Mouse (Mus musculus): ENCODE data around the gene Tmc3. TPM values are rescaled to one million over a fixed set of nuclear protein-coding genes. Genes with fewer than 3 reads are reported as not detected.

The Tmc3 gene
- total RNA-seq, 2 experiments from 2014 or later = 0.18 to 0.55 TPM

DNA sequence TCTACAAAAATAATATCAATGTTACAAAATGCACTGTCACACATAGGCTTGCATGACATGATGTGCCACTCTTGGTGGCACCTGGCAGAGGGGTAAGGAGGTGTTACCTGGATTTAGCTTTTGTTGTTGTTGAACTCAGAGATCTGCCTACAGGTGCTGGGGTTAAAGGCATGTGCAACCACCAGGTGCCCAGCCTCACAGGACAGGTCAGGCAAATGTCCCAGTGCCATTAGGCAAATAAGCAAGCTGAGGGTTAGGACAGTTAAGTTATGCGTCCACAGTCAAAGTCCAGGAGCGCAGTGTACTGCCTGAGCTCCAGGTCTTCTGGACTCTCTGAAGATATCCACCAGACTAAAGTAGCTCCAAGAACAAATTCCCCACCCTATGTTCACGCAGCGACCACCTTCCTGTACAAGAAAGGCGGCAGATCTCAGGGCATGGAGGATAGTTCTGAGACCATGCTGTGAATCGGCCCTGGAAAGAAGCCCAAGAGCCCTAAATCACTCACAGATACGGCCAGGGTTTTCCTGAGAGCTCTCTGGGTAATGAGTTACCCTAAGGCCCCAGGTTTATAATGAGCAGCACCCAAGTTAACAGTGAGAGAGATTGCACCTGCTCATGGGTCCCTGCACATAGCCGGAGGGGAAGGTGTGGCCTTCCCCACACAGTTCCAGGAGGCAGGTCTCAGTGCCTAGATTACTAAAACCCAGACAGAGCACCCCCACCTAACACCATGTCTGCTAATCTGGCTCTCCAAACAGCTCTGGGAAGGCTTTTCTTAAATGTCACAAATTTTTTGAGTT is 53.3 kb downstream of the Tmc3 start:
- no peak for DNase-seq (ENCODE audit: low spot score in 2 of 2)

DNA sequence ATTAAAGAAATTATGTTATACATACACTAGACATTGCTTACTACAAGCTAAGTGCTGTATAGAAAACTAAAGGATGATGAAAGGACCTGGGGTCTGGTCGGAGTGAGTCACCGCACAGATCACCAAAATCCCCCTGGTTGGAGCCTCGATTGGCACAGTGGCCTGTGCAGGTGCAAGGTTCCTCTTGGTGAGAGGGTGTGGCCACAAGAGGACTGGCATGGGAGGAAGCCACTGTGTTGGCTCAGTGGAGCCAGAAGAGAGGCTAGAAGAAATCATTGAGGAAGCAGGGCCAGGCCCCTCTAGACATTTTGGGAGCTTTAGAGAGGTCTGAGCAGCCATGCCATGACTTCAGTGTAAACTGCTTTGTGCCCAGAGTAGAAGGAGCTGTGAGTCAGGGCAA is 54.4 kb downstream of the Tmc3 start:
- no peak for DNase-seq (ENCODE audit: low spot score in 2 of 2)

DNA sequence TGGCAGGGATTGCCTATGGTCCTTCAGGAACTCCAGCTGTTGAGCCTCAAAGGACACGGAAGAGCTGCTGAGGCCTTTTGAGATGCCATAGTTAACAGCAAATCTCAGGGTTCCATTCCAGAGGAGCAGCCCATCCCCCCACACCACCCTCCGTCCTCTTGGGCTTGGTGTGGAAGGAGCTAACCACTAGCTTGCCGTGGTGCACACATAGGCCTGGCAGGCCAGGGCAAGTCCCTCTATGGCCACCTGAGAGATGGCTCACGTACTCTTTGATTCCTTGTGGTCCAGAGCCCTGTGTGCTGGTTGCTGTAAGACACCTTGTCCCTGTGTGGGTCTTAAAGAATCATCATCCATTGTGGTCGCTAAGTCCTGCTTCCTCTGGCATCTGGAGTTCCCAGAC is 55.9 kb downstream of the Tmc3 start:
- no peak for DNase-seq (ENCODE audit: low spot score in 2 of 2)

DNA sequence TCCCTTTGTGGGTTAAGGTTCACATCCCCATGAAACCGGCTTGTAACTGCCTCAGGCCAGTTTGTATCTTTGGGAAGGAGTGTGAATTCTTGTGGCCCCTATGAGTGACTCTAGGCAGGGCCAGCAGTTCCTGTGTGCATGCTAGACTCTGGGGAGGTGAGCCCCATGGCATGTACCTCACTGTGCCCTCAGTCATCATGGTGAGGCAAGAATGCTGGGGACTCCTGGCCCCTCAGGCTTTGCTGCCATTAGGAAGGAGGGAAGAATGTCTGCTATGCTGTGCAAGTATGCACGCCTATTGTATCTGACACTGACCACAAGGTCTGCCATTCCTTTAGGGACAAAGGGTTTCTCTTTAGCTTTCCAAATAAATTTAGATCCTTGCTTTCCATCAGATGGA is 56.4 kb downstream of the Tmc3 start:
- DNase-seq (ENCODE audit: low spot score in 2 of 2) = no peak

DNA sequence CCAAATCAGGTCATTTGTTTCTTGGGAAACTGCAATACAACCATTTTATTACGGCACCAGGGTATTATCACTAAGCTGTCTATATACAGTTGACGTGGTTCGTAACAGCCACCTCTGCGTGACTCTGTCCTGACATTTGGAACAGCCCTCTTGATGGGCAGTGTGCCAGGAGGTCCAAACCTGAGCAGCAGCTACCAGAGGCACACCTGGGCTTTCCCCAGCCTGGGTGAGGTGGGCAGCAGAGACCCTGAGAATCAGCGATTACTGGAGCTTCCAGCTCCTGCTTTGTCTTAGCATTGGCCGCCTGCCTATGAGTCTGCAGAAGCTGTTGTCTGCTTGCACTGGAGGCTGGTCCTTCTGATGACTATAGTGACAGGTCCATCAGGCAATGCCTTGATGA is 58.9 kb downstream of the Tmc3 start:
- DNase-seq (ENCODE audit: low spot score in 2 of 2) = no peak

DNA sequence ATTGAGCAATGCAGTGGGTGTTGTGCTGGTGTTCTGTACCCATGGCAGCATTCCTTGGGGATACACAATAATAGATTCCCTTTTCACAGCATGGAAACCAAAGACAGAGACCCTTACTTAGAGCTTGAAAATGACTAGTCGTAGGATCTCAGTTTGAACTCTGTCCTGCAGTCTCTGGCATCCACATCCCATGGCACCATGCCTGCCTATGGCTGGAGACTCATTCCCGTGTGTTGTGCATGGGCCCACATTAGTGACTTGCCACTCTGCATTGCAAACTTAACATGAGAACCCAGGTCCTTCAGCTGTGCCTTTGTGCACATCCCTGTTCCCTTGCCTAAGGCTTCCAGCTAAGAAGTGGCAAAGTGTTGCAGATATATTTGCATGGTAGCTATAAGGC is 60.0 kb downstream of the Tmc3 start:
- no peak for DNase-seq (ENCODE audit: low spot score in 2 of 2)

DNA sequence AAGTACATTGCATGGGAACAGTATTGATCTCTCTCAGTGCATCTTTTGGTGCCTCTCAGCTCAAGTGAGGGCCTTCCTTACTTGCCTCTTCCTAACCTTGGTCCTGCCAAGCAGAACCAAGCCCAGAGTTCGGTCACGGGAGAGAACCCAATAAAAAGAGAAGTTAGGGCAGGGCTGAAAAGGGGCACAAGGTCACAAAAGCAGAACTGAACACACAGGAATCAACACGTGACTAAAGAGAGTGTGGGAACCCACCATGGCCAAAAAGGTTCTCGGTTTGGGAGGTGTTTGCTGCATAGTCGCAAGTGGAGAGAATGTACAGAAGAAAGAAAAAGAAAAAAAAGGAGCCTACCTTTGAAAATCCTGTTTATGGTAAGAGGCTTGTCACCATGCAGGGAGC is 60.7 kb downstream of the Tmc3 start:
- DNase-seq (ENCODE audit: low spot score in 2 of 2) = no peak

DNA sequence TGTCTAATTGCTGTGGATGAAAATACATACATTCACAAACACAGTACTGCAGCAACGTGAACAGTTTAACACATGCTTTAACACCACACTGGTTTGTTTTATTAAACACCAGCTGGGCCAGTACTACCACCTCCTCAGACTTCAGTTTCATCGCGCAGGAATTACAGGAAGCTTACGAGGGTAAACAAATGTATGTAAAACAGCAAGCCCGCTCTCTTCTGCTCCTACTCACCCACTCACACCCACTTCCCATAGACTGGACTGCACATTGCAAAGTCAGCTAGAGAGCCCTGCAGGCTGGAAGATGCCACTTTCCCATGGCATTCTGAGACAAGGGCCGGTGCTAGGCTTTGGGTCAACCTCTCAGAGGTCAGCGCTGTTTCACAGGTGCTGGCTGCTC is 64.1 kb downstream of the Tmc3 start:
- no peak for DNase-seq (ENCODE audit: low spot score in 2 of 2)

DNA sequence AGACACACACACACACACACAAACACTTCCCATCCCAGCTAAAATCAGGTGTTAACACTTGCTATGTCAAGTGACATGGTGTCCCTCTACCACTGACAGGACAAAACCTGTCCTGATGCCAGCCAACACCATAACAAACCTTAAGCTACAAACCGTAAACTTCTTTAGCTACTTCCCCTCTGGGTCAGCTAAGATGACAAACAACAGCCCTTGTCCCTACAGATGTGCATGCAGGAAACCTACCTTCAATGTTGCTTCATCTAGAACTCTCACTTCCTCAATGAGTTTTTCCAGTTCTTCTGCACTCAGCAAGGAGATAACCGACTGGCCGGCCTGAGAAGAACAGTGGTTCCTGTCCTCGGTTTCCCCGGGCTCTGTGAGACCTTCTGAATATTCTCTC is 65.9 kb downstream of the Tmc3 start:
- DNase-seq (ENCODE audit: low spot score in 2 of 2) = no peak

DNA sequence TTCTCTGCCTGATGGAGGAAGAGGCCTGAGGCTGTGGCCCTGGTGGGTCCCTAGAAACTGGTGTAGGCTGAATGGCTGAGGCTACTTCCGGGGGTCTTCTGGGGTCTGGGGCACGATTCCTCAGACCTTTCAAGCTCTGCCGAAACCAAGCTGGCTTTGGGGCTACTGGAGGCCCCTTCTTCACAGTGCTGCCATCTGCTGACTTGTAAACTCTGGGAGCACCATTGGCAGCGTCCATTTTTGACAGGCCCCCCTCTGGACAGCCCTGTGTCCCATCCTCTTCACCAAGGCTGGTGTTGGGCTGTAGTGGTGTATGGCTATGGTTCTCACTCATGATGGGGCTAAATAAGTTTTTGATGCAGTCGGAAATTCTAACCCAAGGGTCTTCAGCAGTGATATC is 67.8 kb downstream of the Tmc3 start:
- DNase-seq (ENCODE audit: low spot score in 2 of 2) = no peak

DNA sequence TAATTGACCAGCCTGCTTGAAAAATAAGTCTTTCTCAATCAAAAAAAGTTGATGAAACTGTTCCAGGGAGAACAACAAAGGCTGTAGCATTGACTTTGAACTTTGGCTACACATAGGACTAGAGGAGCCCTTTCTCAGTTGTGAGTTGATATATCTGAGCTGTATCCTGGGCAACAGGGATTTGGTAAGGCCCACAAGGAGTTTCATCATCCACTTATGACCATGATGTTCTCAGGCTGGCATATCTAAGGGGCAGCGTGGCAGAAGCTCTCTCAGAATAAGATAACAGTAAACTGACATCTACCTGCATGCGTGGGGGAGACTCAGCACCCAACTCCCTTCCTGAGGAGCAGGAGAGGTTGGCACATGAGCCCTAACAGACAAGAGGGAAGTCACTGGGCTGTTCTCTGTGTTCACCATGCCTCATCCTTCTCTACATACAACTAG is 68.9 kb downstream of the Tmc3 start:
- no peak for DNase-seq (ENCODE audit: low spot score in 2 of 2)

DNA sequence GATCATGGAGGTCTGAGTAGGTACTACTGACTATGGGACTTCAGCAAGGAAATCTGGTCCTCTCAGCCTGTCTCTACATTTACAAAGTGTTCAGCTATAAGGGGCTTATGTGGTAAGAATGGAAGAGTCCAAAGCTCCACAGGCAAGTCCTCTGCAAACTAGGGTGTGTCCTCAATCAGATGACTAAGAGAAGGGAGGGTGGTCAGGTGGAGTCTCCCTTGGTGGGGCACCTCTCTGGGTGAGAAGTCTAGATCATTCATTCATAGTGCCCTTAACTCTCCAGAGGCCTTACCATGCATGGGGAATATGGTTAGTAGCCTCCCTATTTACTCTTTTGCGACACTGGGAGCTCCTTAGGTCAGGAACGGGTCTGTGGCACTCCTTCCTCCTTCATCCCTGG is 69.5 kb downstream of the Tmc3 start:
- DNase-seq (ENCODE audit: low spot score in 2 of 2) = no peak

DNA sequence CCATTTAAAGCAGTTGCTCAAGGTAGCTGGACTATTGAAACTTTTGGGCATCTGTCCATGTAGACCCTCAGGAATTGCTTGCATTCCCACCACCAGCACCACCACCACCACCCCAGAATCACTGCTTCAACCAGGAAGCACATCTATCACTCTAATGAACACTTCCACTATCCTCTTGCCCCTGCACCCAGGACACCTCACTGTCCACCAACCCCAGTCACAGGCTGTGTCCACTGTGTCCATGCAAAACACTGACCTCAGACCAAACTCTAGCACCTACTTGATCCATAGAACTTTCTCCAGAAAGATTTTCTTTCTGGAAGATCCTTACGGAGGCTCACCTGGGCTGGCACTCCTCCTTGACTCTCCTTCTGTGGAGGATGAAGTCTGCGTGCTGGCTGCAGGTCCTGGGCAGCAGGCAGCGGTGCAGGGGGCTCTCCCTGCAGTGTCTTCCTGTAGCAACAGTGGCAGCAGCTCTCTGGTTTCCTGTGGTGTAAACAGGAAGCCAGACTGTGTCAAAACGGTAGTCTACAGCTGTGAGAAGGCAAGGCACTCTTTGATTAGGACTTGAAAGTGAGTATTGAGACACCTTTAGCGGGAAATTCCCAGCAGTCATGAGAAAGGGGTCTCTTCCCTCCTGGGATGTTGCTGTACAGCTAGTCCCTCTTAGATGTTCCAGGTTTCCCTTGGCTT is 70.4 kb downstream of the Tmc3 start:
- no peak for DNase-seq (ENCODE audit: low spot score in 2 of 2)

DNA sequence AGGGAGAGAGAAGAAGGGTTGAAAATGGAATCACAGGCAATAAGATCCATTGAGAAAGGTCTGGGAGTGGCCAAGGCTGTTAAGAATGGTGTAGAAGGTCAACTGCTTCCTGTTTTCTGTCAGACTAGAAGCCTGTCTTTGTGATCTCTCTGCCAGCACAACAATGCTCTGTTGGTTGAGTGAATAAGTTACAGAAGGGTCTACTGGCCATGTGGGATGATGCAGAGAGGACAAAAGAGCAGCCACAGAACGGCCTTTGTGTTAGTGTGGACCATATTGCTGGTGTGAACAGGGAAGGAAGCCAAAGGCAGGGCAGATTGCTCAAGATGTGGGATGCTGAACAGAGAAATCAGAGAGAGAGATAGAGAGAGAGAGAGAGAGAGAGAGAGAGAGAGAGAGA is 74.0 kb downstream of the Tmc3 start:
- DNase-seq (ENCODE audit: low spot score in 2 of 2) = no peak

DNA sequence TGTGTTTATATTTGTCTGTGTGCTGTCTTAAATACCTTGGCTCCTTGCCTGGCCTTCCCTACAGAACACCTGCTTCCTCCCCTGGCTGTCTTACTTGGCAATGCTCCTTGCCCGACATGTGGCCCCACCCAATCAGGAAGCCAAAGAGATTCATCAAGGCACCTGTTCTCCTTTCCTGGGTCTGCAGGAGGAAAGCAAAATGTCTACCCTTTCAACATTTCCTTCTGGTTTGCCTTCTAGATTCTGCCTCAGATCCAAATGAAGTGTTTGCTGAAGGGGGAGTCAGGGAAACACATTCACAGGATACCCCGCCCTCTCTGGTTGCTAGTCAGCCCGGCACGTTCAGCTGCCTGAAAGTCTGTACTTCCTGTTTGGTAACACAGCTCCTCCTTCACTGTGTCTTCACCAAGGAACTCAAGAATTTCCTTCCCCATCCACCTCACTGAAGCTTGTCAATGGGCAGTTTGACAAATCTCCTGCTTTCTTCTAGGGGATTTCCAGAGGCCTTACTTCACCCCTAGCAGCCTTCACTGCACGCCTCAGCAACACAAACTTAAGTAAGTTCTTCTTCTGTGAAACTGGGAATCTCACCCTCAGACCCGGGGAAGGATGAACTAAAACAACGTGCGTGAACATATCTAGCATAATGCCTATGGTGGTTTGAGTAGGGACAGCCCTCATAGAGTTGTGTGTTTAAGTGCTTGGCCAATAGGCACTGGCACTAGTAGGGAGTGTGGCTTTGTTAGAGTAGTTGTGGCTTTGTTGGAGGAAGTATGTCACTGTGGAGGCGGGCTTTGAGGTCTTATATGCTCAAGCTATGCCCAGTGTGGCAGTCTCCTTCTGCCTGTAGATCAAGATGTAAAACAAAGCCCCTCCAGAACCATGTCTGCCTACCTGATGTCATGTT is 74.7 kb downstream of the Tmc3 start:
- no peak for DNase-seq (ENCODE audit: low spot score in 2 of 2)

DNA sequence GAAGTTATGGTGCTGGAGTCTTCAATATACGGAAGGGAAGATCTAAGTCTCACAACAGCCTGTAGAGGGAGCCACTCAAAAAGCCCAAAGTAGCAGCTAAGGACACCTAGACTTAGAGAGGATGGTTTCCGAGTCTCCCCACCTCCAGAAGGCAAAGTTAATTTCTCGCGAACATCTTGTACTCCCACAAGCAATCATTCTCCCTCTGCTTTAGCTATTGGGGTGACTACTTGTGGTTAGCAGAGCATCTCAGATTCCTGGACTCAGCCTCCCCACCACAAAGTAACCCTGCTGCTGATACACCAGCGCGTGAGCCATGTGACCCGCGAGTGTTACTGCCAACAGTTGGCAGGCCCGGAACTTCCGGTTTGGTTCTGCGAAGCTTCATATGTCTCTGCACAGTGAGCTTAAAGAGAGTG is 75.6 kb downstream of the Tmc3 start:
- peak in 1 of 2 experiments; percentile 27 for DNase-seq (ENCODE audit: low spot score in 2 of 2)

DNA sequence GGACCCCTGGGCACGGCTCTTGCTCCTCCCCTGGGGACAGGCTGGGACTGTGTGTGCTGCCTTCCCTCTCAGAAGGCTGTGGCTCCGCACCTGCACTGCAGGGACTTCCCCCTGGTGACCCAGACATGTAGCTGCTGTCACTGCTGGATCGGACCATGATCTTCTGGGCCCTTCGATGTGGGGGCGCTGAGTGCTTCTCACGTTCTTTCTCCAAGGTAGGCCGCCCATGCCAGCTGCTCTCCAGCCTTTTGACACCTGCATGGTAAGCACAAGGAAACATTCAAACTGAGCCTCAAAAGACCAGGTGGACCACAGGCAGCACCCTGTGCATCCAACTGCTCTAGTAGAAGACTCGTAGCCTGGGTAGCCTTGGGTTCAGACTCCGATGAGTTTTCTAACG is 76.3 kb downstream of the Tmc3 start:
- DNase-seq (ENCODE audit: low spot score in 2 of 2) = no peak

DNA sequence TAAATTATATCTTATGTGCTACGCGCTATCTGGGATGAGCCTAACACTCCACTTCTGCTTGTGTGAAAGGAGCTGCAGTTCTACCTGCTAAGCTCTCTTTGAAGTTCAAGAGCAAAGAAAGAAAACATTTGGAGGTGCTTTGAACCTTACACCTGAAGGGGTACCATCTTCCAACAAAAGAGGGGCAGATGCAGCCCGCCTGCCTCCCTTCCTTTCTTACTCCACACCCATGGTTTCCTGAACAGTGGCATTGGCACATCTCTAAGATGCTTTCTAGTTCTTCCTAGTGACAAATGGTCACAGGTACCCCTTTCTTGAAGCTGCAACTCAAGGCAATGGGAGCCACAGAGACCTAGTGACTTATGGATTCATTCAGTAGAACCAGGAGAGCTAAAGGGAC is 77.0 kb downstream of the Tmc3 start:
- no peak for DNase-seq (ENCODE audit: low spot score in 2 of 2)

DNA sequence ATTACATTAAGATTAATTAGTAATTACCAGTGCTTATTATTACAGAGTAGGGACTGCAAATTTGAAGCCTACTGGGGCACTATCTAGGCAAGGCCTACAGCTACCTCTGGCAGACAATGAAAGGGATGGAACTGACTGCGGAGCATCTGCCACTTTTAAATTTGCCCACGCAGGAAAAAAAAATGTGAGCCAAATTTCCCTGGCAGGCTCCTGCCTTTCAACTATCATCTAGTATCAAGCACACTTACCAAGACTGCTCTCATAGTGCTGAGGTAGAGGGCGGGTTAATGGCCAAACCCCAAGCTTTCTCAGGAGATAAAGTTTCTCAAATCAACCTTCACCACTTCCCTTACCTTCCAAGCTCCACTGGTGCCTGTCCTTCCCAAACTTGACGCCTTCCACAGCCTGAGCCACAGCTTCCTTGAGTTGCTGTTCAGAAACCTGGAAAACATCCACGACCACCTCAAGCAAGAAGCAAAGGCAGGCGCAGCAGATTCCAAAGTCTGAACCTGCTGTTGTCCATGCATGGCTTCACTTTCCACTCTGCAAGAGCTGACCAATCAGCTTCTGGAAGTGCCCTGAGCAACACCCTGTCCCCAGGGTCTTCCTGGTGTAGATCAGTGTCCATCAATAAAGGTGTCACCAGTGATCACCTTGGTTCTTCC is 78.1 kb downstream of the Tmc3 start:
- peak; percentile 41 to 51 for DNase-seq (ENCODE audit: low spot score in 2 of 2)

DNA sequence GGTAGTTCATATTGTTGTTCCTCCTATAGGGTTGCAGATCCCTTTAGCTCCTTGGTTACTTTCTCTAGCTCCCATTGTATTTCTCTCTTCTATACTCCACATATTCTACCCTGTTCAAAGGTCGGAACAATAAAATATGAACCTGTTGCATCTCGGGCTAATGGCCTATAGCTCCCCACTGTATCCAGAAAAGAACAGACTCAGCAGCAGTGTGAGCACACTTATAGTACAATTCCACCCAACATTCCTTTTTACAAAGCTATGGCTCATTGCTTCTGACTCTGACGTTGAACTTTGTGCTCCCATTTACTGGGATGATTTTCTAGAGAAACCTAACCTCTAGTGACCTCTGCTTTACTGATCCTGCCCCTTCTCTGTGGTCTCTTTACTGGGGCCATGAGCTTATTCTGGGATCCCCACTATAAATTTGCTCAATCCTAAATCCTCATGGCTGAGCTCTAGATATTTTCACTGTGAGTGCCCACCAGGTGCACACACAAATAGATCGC is 81.4 kb downstream of the Tmc3 start:
- DNase-seq (ENCODE audit: low spot score in 2 of 2) = no peak

Data from layer of hippocampus, postnatal 10 days (tissue).